Mouse (Mus musculus): ENCODE results near the gene Tbca.

DNA sequence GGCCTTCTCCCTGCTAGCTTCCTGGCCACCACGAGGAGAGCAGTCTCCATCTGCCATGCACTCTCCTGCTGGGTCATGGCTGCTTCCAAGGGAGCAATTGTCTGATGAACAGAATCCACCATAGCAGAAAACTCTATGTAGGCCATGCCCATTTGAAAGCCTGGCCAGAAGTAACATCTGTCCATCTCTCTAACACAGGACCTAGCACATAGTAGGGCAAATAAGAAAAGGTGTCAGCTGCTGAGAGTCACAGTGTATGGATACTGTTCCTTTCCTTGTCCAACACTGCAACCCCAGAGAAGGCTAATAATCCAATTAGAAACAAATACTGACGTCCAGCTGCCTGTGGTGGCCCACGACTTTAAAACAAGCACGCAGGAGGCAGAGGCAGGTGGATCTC, 79.1 kb downstream of the Tbca start:
- no peak for TF ChIP-seq GATA1 (IDR thresholded peaks at IDR 0.05; ENCODE audit: borderline replicate concordance, low read length)
- TF ChIP-seq FLI1 (IDR thresholded peaks at IDR 0.05; ENCODE audit: low read length): no peak

All from megakaryocyte, embryonic 14.5 days (primary cell).